Mouse (Mus musculus): ENCODE results near the gene Tnnt3.

DNA sequence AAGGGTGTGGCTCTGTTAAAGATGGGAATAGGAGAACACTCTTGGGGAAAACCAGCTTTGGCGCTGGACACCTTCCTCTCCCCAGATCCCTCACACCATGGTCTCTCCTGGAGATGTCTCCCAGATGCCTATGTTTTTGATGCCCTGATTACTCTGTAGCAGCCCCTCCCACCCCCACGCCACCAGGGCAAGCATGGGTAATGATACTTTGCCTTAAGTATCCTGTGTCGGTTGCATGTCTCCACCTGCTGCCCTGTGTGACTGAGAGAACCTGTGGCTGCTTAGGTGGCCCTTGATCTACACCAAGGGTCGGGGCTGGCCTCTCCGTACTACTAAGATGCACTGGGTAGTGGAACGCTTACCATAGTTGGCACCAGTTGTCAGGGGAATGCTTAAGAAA is 20.6 kb upstream of the Tnnt3 start:
- TF ChIP-seq POLR2A (IDR thresholded peaks at IDR 0.05; ENCODE audit: borderline replicate concordance, control insufficient read depth, low read depth, low read length) (no peak), CTCF (IDR thresholded peaks at IDR 0.05; ENCODE audit: control insufficient read depth, insufficient read depth, low read length) (no peak)
